Mouse (Mus musculus) gastrocnemius, postnatal 4 days (tissue): Measurements from ENCODE around the gene Gdap2. TPM values are rescaled to one million over a fixed set of nuclear protein-coding genes. Genes with fewer than 3 reads are reported as not detected.

Source experiments
- DNase-seq, 2 experiments: peaks; one replicate each; pipeline ENCODE4 v3.0.0; 2021 to 2022; ENCODE audit warnings: low spot score in 2 of 2, mixed read lengths in 2 of 2
- total RNA-seq, 2 experiments: library from RNA; stranded (reverse); gene quantifications; 2 replicates each; pipeline ENCODE4 v1.2.3; 2021

Gdap2 gene
- total RNA-seq, 2 experiments from 2014 or later: 9.4 to 11.3 TPM

DNA sequence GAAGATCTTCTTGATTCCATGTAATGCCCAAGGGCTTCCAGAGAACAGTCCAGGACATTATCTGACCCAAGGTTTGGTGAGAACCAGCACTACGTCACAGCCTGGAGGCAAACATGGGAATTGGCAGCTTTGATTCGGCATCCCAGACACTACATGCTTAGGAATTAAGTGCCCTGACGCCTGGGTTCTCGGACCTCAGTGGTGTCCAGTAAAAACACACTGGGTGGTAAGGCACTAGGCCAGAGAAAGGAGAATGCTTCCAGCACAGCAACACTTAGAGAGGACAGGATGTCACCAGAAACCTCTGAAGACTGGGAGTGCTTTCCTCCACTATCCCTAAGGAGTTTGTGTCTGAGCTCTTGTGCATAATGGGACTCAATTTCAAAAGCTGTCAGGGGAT, 80.0 kb downstream of the Gdap2 start:
- DNase-seq: no peak

DNA sequence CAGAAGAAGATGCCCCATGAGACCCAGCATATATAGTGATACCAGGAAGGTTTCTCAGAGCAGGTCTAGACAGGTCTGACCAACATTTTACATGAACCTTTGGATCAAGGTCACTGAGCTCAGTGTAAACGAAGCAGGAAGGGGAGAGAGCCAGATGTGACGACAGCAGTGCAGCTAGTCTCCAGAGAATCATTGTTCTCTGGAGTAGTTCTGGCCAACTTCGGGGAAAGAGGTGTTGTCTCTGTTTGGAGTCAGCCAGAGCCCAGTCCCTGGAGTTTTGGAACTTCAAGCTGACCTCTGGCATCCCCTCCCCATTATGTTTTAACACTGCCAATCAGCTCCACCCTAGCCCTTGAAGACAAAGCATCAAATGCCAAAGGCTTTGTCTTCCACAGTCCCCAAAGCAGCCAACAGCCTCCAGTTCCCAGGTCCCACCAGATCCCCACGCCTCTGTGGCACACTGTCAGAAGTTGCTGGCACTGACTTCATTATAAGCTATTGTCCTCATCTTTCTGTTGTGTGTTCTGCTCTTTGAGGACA, 84.2 kb downstream of the Gdap2 start:
- DNase-seq: no peak

Other genes with a start within 250 kb of the Gdap2 start
- 10 to 100 TPM; 12.7 to 17.9 TPM for gene Wdr3, start within 50 bp of the Gdap2 start, total RNA-seq